In genomic region chr16:89944050-89944449, GRCm38 (mm10) we compare ENCODE assay signal across 10 mouse cellular contexts.
DNase-seq lines count a peak whose midpoint lies in the region; ATAC-seq and TF ChIP-seq lines count a peak whose summit lies in the region.
"Had no signal": no experiment of that assay in that cellular context is flagged by ENCODE, and none has a peak within 500 bp of the region (broad histone marks: within the 10 kb centered on the region; RNA-seq: fewer than 3 reads in every experiment).

No protein-coding gene starts in this region.

- H3K4me3 ChIP-seq in lung, embryonic 15.5 days = no peak overlapping the region
- H3K4me3 ChIP-seq in forebrain, embryonic 12.5 days (replicated peaks) = no peak overlapping the region
- H3K4me3 ChIP-seq in limb, embryonic 13.5 days = no peak overlapping the region
- H3K4me3 ChIP-seq in olfactory bulb, adult 2 months (ENCODE audit: insufficient read depth, low read depth, low read length) = no peak overlapping the region
- H3K4me3 ChIP-seq in intestine, embryonic 15.5 days (replicated peaks) = no peak overlapping the region
- H3K4me3 ChIP-seq: left cerebral cortex, adult 2 months; megakaryocyte, embryonic 14.5 days had no signal

- peaks cover 10% of the 10 kb centered on the region; the same call in 1 of the 2 replicates for H3K27me3 ChIP-seq in lung, embryonic 15.5 days
- H3K27me3 ChIP-seq in forebrain, embryonic 12.5 days = 0 out of 2 replicates have a peak, but pooled peaks cover 4% of the 10 kb centered on the region
- H3K27me3 ChIP-seq in limb, embryonic 13.5 days = no peaks in the 10 kb centered on the region
- H3K27me3 ChIP-seq in intestine, embryonic 15.5 days (replicated peaks) = no peaks in the 10 kb centered on the region

- H3K9me3 ChIP-seq in lung, embryonic 15.5 days = no peaks in the 10 kb centered on the region; the same call in 1 of the 2 replicates
- H3K9me3 ChIP-seq in forebrain, embryonic 12.5 days = no peaks in the 10 kb centered on the region
- H3K9me3 ChIP-seq in limb, embryonic 13.5 days = no peaks in the 10 kb centered on the region
- no peaks in the 10 kb centered on the region for H3K9me3 ChIP-seq in intestine, embryonic 15.5 days

- intact Hi-C loops in left cerebral cortex, postnatal 10 days (cut with DNase I) = loop anchor here (5.0 kb wide), 1 partner anchor 223 kb away; no protein-coding TSS in a partner anchor

- H3K27ac ChIP-seq in lung, embryonic 15.5 days = no peak overlapping the region
- H3K27ac ChIP-seq in forebrain, embryonic 12.5 days = 0 out of 2 replicates have a peak overlapping the region, but pooled peaks have one; percentile 9
- peak overlapping the region; percentile 48; the same call in 1 of the 2 replicates for H3K27ac ChIP-seq in limb, embryonic 13.5 days
- H3K27ac ChIP-seq in olfactory bulb, adult 2 months (ENCODE audit: insufficient read depth, low read depth, low read length) = peak overlapping the region; percentile 23
- no peak overlapping the region for H3K27ac ChIP-seq in intestine, embryonic 15.5 days
- H3K27ac ChIP-seq: left cerebral cortex, adult 2 months had no signal

- H3K36me3 ChIP-seq in lung, embryonic 15.5 days = no peaks in the 10 kb centered on the region
- no peaks in the 10 kb centered on the region for H3K36me3 ChIP-seq in forebrain, embryonic 12.5 days (replicated peaks)
- H3K36me3 ChIP-seq in limb, embryonic 13.5 days = no peaks in the 10 kb centered on the region
- no peaks in the 10 kb centered on the region for H3K36me3 ChIP-seq in intestine, embryonic 15.5 days

- H3K4me1 ChIP-seq in lung, embryonic 15.5 days = 0 out of 2 replicates have a peak, but pooled peaks cover 9% of the 10 kb centered on the region
- H3K4me1 ChIP-seq in forebrain, embryonic 12.5 days = peaks cover 34% of the 10 kb centered on the region
- peaks cover 61% of the 10 kb centered on the region for H3K4me1 ChIP-seq in limb, embryonic 13.5 days
- H3K4me1 ChIP-seq in olfactory bulb, adult 2 months (ENCODE audit: control insufficient read depth, insufficient read depth, low read length) = peaks cover 22% of the 10 kb centered on the region
- peaks cover 12% of the 10 kb centered on the region for H3K4me1 ChIP-seq in intestine, embryonic 15.5 days (replicated peaks)

- TF ChIP-seq POLR2A in olfactory bulb, adult 2 months (IDR thresholded peaks at IDR 0.05; ENCODE audit: insufficient read depth, low read depth, low read length) = no peak

- WGBS in lung, embryonic 15.5 days = 40% methylated on average over 6 of the region's 6 CpGs
- WGBS in forebrain, embryonic 12.5 days = 8% methylated on average over 6 of the region's 6 CpGs
- 20% methylated on average over 6 of the region's 6 CpGs for WGBS in limb, embryonic 13.5 days
- WGBS in olfactory bulb, adult 2 months = 30% methylated on average over 6 of the region's 6 CpGs
- WGBS in intestine, embryonic 15.5 days = 52% methylated on average over 6 of the region's 6 CpGs

- H3K9ac ChIP-seq in lung, embryonic 15.5 days = no peak overlapping the region
- no peak overlapping the region for H3K9ac ChIP-seq in forebrain, embryonic 12.5 days
- H3K9ac ChIP-seq in limb, embryonic 13.5 days = no peak overlapping the region; the same call in 1 of the 2 replicates
- no peak overlapping the region for H3K9ac ChIP-seq in intestine, embryonic 15.5 days

- no peak for TF ChIP-seq CTCF in olfactory bulb, adult 2 months (IDR thresholded peaks at IDR 0.05; ENCODE audit: insufficient read depth, low read depth, low read length)

- ATAC-seq in lung, embryonic 15.5 days (ENCODE audit: borderline replicate concordance, extremely low read depth, low FRiP score, low TSS enrichment) = peak; percentile 46; the same call in 1 of the 2 replicates
- peak; percentile 68 for ATAC-seq in forebrain, embryonic 12.5 days (ENCODE audit: low FRiP score)
- ATAC-seq in limb, embryonic 13.5 days (ENCODE audit: low FRiP score, low read depth) = no peak
- no peak; the same call in 1 of the 2 replicates for ATAC-seq in intestine, embryonic 15.5 days

- H3K4me2 ChIP-seq in lung, embryonic 15.5 days = no peak overlapping the region
- peak overlapping the region; percentile 25 for H3K4me2 ChIP-seq in forebrain, embryonic 12.5 days
- peak overlapping the region; percentile 47 for H3K4me2 ChIP-seq in limb, embryonic 13.5 days (replicated peaks)
- no peak overlapping the region for H3K4me2 ChIP-seq in intestine, embryonic 15.5 days (replicated peaks)

- DNase-seq in lung, postnatal 36 days = no peak
- no peak for DNase-seq in yolk sac, embryonic 10.5 days (ENCODE audit: low spot score)
- DNase-seq in left cerebral cortex, postnatal 10 days (ENCODE audit: extremely low spot score in 1 of 2, low spot score in 2 of 2) = no peak

Comparison
In these comparisons a context has a peak if more than half of its experiments do, and no peak if none do; other contexts are left out.
1. ATAC-seq: peak in lung, embryonic 15.5 days (single experiment) and forebrain, embryonic 12.5 days (single experiment); none in limb, embryonic 13.5 days (single experiment) and intestine, embryonic 15.5 days (single experiment).
2. H3K27ac ChIP-seq: peak in forebrain, embryonic 12.5 days (single experiment), limb, embryonic 13.5 days (single experiment) and olfactory bulb, adult 2 months (single experiment); none in lung, embryonic 15.5 days (single experiment) and intestine, embryonic 15.5 days (single experiment).
3. H3K4me2 ChIP-seq: peak in forebrain, embryonic 12.5 days (single experiment) and limb, embryonic 13.5 days (single experiment); none in lung, embryonic 15.5 days (single experiment) and intestine, embryonic 15.5 days (single experiment).